Mouse (Mus musculus) urinary bladder, adult 2 months (tissue): ENCODE measurements around the gene Prdm4. TPM values are rescaled to one million over a fixed set of nuclear protein-coding genes. Genes with fewer than 3 reads are reported as not detected.
A peak's percentile ranks its signal among the peaks of the same experiment; 100 is the strongest.

Source experiments
- DNase-seq: peaks from one replicate; pipeline ENCODE4 v3.0.0; 2022; ENCODE audit warnings: low spot score
- polyA plus RNA-seq: library from polyadenylated mRNA; depleted of rRNA; stranded (reverse); fragments of >200 nt; gene quantifications from 2 replicates; pipeline ENCODE4 v1.2.3, GENCODE M21; 2012; rRNA removed

Prdm4 gene
- 19.4 and 21.4 TPM in 2 replicates for polyA plus RNA-seq

DNA sequence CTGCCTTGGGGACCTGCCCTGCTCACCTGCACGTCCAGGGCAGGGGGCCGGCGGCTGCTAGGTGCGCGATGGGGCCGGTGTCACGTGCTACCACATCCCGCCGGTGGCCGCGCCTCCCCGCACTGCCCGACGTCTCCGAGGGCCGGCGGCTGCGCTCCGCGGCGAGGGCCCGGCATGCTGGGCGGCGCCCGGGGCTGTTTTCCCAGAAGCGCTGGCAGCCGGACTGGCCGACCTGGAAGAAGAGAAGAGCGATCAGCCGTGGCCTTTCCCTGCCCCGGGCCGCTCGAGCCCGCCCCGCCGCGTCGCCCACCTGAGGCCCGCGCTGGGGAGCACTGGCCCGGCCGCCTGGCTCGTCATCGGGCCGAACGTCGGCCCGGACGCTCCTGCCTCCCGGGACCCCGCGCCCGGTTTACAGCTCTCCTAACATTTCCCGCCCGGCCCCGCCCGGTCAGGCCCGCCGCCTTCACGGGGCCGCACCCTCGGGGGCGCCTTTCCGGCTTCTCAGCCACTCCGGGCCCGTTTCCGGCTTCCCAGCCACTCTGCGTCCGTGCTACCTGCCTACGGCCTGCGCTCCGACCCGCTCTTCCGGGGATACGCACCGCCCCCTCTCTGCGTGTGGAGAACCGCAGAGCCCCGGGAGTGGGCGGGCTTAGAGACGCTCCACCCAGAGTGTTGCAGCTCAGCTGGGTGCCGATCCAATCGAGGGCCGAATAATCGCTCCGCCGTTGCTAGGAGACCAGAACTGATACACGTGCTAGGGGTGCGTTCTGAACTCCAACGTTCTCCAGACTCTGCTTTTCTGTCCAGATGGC, at the start of gene Prdm4:
Gene Prdm4 (minus strand): TSS at position 645 of the 812 bp plus-strand sequence.
- DNase-seq: peak; percentile 91

DNA sequence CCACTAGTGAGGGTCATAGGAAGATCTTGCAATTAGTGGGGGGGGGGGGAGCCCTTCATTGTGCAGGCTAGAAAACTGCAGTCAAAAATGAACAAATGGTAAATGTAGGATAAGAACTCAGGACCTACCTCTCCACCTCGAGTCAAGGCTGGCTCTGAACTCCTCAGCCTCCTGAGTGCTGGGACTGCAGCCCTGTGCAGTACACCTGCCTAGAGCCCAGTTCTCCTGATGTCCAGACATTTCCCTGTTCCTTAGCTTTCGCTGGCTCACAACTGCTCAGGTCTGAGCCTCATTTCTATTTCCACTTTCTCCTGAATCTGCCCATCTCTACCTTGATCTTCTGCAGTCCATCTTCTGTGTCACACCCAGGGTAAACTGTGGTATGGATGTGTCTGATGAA, 49.5 kb upstream of the Prdm4 start:
- no peak for DNase-seq

DNA sequence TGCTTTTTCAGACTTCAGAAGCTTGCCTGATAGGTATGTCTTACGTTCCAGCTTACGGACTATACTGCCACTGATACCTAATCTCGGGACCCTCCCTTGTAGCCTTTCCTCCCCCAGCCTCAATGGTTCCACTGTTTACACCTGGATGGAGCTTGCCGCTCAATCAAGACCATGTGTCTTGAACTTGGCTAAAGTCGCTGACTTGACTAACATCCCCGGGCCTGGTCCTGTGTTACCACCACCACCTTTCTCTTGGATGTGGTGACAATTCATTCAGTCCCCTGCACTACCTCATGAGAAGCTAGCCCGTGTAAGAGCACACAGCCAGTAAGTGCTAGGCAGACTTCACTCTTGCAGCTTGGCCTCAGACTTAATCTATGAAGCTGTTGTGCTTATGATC, 47.4 kb upstream of the Prdm4 start:
- no peak for DNase-seq

DNA sequence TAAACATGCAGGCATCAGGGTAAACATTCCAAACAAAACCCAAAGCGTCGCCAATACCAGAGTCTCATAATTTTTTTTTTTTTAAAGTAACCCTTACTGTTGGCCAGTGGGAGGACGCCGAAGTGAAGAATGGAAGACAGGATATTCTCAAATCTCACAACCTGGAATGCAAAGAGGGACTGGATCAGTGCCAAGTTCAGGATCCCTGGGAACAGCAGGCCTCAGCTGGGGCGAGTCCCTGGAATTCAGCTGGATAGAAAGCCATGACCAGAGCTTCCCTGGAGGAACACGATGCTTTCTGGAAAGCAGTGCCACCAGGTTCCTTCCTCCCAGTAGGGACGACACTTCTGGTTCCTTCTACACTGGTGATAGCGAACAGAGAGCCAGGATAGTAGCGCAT, 46.0 kb upstream of the Prdm4 start:
- no peak for DNase-seq

DNA sequence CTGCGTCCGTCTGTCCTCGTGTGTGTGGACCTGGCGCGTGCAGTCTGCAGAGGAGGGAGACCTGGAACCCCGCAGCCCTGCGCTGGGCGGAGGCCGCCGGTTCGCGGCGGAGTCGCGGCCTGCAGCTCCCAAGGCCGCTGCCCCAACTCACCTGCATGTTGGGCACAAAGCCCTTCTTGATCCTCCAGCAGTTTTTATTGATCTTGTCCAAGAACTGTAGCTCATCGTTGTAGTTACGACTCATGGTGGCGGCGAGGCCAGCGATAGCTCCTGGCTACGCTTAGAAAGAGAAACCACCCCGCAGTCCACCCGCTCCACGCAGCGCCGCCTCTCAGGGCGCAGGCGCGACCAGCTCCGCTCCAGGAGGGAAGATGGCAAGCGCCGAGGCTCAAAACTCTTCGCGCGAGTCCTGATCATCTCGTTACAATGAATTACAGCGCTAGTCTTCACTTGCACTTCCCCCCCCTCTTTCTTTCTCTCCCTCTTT, 40.6 kb upstream of the Prdm4 start, which contains the start of gene Rtcb:
Gene Rtcb (minus strand): TSS at position 360 of the 487 bp plus-strand sequence.
- peak; percentile 96 for DNase-seq

DNA sequence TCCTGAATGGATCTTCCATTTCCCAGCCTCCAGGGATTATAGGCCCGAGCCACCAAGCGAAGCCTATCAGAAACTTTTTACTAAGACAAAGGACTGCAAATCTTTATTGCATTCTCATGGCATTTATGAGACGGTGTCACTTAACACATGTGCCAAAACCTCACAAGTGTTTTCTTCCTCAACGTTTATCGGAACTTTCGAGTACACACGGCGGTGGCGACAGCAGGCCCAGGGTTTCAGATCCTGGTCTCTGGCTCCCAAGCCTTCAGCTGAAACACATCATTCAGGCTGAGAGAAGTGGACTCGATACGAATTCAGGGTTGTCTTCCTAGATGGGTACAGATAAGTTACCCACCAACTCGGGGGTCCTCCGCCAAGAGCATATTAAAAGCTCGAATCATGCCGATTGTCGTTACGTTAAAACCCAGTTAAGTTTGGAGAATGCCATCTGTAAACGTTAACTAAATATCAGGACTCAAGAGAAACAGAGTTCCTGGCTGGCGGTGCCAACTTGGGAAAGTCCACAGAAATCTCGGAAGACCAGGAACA, 40.0 kb upstream of the Prdm4 start:
- no peak for DNase-seq

DNA sequence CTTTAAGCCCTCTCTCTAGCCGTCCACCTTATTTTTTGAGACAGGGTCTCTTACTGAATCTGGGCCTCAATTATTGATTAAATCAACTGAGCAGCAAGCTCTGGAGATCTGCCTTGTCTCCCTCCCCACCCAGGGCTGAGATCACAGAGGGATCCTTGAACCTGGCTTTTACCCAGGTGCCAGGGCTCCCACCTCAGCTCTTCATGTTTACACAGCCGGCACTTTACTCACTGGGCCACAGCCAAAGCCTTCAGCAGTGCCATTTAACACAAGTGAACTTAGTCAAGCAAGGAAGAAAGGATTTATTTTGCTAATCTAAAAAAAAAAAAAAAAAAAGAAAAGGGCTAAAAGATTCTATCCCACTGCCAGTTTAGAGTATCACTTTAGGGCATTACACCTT, 37.5 kb upstream of the Prdm4 start:
- DNase-seq: no peak

DNA sequence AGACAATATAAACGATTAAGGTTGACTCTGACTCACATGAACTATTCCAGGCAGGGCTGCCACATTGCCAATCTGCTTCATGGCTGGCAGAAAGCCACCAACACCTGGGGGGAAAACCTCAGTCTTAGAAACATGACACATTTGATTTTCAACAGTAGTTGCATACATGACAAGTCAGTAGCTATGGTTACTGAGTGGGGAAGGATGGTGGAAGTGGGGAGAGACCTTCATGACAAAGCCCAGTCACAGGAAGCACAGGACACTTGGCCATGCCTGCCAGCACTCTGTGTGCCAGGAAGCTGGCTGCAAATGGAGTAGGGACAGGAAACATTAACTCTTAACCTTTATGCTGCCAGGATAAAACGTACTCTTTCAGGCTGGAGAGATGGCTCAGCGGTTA, 36.5 kb upstream of the Prdm4 start:
- DNase-seq: no peak

DNA sequence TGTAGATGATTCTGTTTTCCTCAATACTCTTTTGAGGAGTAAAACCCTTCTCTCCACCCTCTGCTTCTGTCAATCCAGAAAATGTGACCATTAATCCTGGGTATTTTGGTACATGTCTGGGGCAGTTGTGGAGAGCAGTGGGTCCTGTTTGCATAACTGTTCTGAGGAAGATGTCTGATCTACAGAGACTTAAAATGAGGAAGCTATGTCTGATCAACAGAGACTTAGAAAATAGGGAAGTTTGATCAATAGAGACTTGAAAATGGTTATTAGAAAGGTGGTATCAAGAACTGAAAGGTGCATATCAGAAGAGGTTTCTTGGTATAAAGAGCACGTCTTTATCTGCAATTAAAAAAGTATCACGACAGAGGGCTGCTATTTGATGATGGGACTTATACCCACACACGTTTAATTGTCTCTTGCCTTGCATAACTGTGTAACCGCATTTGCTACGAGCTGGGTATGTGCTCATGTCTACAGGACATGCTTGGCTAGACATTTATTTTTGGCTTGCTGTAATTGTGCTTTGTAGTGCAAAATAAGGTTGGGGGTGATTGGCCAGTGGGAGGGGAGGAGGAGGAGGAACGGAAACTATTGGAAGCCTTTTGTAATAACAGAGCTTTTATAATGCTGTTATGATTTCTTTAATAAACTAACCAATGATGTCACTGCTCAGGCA, 35.0 kb upstream of the Prdm4 start:
- DNase-seq: no peak

DNA sequence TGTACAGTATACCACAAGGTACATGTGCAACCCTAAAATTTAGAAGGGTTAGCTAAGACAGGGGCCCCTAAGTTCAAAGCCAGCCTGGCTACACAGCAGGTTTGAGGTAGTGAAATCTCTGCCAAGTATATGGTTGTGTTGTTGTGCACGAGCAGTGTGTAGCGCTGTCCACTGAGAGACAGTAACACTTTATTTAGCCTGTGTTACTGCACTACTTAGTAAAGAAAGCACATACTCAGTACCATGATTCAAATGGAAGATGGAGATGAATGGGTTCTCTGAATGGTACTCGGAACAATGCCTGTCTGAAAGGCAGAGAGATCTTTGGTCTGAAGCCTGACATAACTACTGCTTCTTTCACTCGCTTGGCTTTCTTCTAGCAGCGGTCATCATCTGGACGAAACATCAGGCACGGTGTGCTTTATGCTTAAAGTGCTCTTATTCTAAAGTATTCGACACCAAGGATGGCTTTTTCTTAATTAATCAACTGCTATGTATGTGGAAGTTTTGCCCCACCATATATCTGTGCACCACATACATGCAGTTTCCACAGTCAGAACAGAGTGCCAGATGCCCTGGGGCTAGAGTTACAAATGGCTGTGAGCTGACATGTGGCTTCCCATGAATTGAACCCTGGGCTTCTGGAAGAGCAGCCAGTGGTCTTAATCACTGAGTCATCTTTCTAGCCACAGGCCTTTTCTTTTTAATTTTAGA, 31.7 kb upstream of the Prdm4 start:
- DNase-seq: no peak

DNA sequence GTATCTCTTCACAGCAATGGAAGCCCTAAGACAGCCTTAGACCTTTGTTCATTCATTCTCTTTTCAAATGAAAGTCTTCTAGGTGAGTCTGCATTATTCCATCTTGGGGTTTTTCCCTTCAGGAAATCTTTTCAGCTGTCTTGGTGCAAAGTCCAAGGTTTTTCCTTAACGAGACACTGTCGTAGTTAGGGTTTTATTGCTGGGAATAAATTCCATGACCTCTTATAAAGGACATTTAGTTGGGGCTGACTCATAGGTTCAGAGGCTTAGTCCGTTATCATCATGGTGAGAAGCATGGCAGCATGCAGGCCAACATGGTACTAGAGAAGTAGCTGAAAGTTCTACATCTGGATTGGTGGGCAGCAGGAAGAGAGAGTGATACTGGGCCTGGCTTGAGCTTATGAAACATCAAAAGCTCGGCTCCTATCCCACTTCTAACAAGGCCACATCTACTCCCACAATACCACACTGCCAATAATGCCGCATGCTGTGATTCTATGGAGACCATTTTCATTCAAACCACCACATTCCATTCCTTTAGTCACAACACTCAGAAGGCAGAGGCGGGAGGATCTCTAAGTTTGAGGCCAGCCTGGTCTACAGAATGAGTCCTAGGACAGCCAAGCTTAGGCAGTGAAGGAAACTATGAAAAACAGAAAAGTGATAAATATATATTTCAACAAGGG, 19.5 kb upstream of the Prdm4 start:
- no peak for DNase-seq

DNA sequence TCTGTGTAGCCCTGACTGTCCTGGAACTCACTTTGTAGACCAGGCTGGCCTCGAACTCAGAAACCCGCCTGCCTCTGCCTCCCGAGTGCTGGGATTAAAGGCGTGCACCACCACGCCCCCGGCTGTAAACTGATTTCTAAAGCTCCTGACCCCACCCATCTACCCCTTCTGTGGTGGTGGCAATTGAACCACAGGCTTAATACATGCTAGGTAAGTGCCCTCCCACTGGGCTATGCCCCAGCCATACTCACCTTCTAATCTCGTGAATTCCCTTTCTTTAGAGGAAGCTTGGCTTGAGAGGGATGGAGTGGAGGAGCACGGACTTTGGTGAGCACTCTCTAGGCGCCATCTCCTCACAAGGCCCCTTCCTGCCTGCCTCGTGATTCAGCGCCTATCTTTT, 13.0 kb upstream of the Prdm4 start:
- no peak for DNase-seq

DNA sequence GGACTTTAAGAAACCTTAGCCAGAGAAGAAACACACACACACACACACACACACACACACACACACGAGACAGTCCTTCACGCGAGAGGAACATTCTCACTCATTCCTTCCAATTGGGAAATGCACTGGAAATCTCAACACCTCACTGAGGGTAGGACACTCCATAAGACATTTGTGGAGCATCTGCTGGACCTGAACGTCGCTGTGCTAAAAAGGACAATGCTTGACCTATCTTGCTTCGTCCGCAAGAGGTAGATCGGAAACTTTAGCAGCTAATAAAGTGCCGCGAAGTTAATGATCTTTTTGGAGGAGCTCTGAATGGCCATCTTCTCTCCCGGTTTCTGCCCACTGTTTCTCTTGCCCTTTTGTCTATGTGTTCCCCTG, 12.3 kb upstream of the Prdm4 start:
- no peak for DNase-seq

DNA sequence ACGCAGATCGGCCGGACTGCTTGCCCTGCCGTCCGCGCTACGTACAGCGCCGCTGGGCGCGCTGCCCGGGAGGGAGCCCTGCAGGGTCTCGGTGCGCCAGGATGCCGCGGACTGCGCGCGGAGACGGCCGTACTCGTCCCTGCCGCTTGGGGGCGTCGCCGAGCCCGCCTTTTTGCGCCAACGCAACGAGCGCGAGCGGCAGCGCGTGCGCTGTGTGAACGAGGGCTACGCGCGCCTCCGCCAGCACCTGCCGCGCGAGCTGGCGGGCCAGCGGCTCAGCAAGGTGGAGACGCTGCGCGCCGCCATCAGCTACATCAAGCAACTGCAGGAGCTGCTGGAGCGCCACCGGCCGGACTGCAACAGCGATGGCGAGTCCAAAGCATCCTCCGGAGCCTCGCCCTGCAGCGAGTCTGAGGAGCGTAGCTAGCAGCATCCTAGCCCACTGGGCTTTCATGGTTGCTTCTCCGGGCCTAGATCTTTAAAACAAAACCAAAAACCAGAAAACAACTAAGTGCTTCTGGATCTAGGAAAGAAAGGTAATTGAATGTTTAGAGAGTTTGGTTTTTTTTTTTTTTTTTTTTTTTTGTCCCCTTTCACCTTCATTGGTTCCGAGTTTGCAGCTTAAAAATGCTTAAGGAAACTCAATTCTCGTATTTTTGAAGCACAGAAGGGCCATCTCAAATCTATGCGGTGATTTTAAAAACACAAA, 11.7 kb upstream of the Prdm4 start:
- peak; percentile 45 for DNase-seq

DNA sequence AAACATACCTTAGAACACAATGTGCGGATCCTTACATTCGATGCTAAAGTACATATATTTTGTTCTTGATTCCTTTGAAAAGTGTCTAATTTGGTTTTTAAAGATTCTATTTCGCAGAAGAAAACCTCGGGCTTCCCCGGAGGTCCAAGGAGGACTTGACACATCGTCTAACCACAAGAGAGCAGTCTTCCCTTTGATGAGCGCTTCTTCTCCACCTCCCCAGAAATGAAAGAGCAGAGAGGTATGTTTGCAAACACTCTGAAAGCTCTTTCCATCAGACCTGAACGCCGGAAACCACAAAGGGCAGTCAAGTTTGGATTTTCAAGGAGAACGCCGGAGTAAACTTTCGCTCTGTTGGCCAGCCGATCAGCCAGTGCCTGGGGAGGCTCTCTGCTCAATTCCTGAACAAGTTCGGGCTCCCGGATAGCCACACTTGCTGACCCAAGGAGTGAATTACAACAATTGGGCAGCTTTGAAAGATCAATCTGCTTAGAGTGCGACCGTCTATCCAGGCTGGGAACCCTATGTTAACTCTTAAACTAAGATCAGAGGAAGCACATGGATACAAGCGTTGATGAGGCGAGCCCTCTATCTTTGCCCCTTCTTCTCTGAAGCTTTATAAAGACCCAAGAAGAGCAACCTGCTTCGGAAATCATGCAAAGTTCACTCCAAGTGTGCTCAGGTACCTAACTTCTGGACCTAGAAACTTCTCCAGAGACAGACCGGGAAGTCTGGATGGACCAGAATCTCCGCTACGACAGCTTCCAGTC, 10.9 kb upstream of the Prdm4 start, which contains the start of gene Ascl4:
Gene Ascl4 (plus strand): TSS at position 6 of the 770 bp plus-strand sequence.
- no peak for DNase-seq

DNA sequence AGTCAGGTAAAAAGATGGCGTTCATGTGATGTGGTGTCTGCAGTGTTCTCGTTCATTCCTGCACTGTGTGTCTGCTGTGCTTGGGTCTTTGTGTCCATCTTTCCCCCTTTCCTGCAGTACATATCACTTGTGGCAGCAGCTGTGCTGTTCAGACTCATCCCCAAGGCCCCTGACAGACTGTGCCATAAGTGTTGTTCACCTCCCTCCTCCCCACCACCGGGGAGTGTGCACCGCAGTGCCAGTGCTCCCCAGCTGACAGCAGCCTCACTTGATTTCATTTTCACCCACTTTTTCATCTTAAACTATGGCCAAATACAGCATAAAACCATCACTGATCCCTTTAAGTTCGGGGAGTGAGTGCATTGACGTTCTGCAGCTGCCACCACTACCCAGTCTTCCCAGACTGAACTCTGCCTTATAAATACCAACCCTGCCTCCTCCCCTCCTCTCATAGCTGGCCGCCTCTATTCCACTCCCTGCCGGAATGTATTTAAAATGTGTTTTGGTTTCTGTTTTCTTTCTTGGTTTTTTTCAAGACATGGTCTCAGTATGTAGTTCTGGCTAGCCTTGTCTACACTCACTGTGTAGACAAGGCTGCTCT, 37.0 kb downstream of the Prdm4 start:
- no peak for DNase-seq

DNA sequence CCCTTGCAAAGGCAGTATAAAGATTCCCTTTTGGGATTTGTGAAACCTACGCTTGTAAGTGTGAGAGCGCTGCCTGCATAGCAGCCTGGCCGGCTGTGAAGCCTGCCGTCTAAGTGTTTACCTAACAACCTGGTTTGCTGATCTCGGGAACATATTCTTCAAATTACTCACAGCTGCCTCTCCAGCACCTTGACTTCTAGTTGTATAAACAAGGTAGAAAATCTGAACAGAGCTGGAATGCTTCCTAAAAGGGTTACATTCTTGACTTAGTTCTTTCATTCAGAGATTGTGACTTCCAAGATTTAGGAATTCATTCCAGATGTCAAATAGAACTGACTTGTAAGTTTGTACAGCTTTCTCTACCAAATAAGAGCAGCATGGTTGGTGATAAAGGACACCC, 41.1 kb downstream of the Prdm4 start:
- no peak for DNase-seq

DNA sequence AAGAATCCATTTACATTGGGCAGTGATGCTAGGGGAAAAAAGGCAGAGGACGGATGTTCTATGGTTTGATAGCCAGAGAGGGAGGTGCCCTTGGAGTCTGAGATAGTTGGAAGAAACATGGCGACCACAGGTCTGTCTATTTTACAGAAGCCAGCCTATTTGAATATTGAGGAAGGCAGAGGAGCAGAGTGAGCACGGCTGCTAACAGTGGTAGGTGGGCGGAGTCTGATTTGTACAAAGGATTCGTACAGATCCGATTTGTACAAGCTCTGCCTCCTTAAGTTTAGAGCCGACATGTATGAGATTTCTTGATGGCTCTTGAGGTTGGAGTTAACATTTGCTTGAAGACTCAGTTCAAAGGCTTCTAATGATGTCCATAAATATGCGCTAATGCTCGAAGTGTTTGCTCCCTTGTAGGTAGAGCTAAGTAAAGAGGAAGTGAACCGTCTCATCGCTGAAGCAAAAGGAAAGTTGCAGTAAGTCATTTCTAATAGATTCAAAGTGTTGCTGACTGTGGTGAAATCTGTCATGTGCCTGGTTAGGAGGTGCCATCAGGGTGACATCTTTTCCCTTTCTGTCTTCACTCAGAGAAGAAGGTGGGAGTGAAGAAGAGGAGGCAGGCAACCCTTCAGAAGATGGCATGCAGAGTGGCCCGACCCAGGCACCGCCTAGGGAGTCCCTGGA, 42.9 kb downstream of the Prdm4 start:
- no peak for DNase-seq

DNA sequence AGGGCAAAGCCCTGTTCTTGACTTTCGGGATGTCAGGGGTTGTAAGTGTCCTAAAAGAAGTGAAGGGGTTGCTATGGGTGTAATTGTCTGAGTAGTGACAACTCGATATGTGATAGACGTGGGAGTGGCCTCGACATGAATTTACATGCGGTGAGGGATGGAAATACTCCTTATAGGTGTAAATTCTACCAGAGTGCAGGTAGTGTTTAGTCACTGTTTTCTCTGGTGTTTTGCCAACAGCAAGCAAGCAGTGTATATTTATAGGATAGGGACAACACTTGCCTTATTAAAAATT, 44.5 kb downstream of the Prdm4 start:
- no peak for DNase-seq
